Mouse (Mus musculus): ENCODE measurements around the gene Kcnj1. TPM values are rescaled to one million over a fixed set of nuclear protein-coding genes. Genes with fewer than 3 reads are reported as not detected.

Gene Kcnj1
- polyA plus RNA-seq (2012; ENCODE audit: low replicate concordance) = 0.21 TPM in 1 of 2 replicates, not detected in the other

DNA sequence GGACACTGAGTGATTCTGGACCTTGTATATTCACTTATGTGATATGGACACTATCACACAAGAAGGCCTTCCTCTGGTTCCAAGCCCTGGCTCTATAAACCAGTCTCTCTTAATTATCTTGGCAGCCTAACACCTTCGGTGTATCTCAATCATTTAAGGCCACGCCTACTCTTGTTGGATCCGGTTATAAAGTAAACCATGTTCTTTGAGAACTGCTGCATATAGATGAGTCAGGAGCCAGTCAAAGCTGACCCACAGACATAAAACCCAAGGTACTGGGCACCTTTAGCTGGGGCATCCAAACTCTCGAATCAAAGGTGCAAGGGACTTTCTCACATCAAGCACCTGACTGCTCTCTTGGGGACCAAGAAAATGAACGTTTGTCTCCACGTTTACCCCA lies at the start of gene Kcnj1:
TSS of gene Kcnj1 (plus strand) at position 292 of the 400 bp plus-strand sequence.

DNA sequence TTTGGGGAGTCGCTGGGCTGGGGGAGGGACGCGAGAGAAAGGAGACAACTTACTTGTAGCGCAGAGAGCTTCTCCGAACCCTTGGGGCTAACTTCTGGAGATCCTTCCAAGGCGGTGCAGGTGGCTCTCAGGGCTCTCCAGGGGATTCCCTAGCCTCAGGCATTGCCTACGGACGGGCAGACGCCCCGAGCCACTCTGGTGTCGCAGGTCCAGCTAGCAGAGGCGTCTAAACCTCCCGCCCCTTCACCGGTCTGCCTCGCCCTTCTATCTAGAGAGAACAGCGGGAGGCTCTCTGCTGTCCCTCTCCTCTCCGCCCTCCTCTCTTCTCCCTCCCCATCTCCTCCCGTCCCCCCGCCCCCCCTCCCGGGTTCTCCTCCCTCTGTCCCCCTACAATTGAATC lies 28.2 kb upstream of the Kcnj1 start, which contains the start of gene Kcnj5:
TSS of gene Kcnj5 (minus strand) at position 300 of the 400 bp plus-strand sequence.

Other genes starting within 250 kb of the Kcnj1 start
- gene Kcnj5, start 28.1 kb upstream of the Kcnj1 start, polyA plus RNA-seq (2012; ENCODE audit: low replicate concordance) = 0.02 and 0.09 TPM in 2 replicates
- gene Fli1, start 170.4 kb downstream of the Kcnj1 start, polyA plus RNA-seq (2012; ENCODE audit: low replicate concordance) = 38.3 and 61.4 TPM in 2 replicates